Mouse (Mus musculus) neural tube, embryonic 12.5 days (tissue): ENCODE data around the gene Klhl12. TPM values are rescaled to one million over a fixed set of nuclear protein-coding genes. Genes with fewer than 3 reads are reported as not detected.

ENCODE experiments used
- ATAC-seq: fragments of 200-750 bp; cut with Nextera tagmentation; 2 replicates; pipeline ENCODE4 v1.8.0; 2017; ENCODE audit warnings: low read depth, mild to moderate bottlenecking, moderate TSS enrichment, moderate library complexity; ENCODE audit not compliant: low FRiP score
- H3K27ac ChIP-seq: fragments of 300-500 bp; sonication (generic); 2 replicates; pipeline ENCODE4 v1.5.1; 2016
- H3K27me3 ChIP-seq: fragments of 300-500 bp; sonication (generic); replicated peaks from 2 replicates; pipeline ENCODE4 v1.6.1; 2016; ENCODE audit warnings: mild to moderate bottlenecking
- H3K36me3 ChIP-seq: fragments of 300-500 bp; sonication (generic); 2 replicates; pipeline ENCODE4 v1.6.1; 2016; ENCODE audit warnings: mild to moderate bottlenecking
- H3K4me1 ChIP-seq: fragments of 300-500 bp; sonication (generic); 2 replicates; pipeline ENCODE4 v1.6.1; 2016
- H3K4me2 ChIP-seq: fragments of 300-500 bp; sonication (generic); replicated peaks from 2 replicates; pipeline ENCODE4 v1.6.1; 2016; ENCODE audit warnings: mild to moderate bottlenecking
- H3K4me3 ChIP-seq: fragments of 300-500 bp; sonication (generic); 2 replicates; pipeline ENCODE4 v1.5.1; 2016
- H3K9ac ChIP-seq: fragments of 300-500 bp; sonication (generic); 2 replicates; pipeline ENCODE4 v1.6.1; 2016; ENCODE audit warnings: mild to moderate bottlenecking
- H3K9me3 ChIP-seq: fragments of 300-500 bp; sonication (generic); 2 replicates; pipeline ENCODE4 v1.6.1; 2016; ENCODE audit warnings: mild to moderate bottlenecking
- WGBS: fragments of 180-500 bp; shearing (Covaris S2); methylation state at CpG from one replicate; pipeline ENCODE4 v1.1.7; 2016; 5-methylcytosine and 5-hydroxymethylcytosine counted together
- polyA plus RNA-seq: library from polyadenylated mRNA; unstranded; fragments of >200 nt; fragmentation: Nextera tagmentation; extraction: Ambion mirVana; gene quantifications from 2 replicates; pipeline ENCODE4 v1.2.1, GENCODE M21; 2016

Klhl12 gene
- polyA plus RNA-seq, 1 experiment from 2014 or later: 33.2 TPM

DNA sequence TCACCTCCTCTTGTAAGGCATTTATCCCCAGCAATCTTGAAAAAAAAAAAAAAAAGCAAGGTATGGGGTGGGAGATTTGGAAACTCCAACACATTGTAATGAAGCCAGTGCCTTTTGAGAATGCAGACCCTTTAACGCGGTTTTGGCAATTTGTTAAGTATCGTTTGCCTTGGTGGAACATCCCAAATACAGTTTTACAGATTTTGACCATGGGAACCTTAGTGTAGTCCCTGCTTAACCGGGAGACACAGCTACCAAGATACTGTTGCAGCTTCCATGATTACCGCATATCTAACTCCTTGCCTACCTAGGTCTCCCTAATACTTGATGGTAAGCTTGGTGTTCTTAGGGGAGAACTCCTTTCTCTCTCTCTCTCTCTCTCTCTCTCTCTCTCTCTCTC lies 729 bp downstream of the Klhl12 start:
- Histone ChIP-seq H3K4me3 (peak overlapping the region; percentile 71), H3K4me2 (peak overlapping the region; percentile 72), H3K4me1 (peaks cover 6% of the 10 kb centered on the region; the same call in 1 of the 2 replicates), H3K36me3 (peaks cover 23% of the 10 kb centered on the region), H3K9ac (peak overlapping the region; percentile 66), H3K9me3 (no peaks in the 10 kb centered on the region), H3K27ac (no peak overlapping the region), H3K27me3 (no peaks in the 10 kb centered on the region; the same call in 1 of the 2 replicates)
- 25% methylated on average over 5 of the region's 5 CpGs for WGBS
- no peak for ATAC-seq

GRCm38 (mm10) chr1:134458139-134458727 lies 2.9 kb downstream of the Klhl12 start:
- H3K9me3 ChIP-seq: no peaks in the 10 kb centered on the region
- H3K4me1 ChIP-seq: peaks cover 6% of the 10 kb centered on the region; the same call in 1 of the 2 replicates
- H3K4me3 ChIP-seq: no peak overlapping the region
- no peak overlapping the region for H3K4me2 ChIP-seq
- 88% methylated on average over 7 of the region's 7 CpGs for WGBS
- H3K36me3 ChIP-seq: peaks cover 36% of the 10 kb centered on the region
- no peak overlapping the region for H3K27ac ChIP-seq
- no peak for ATAC-seq
- no peaks in the 10 kb centered on the region; the same call in 1 of the 2 replicates for H3K27me3 ChIP-seq
- H3K9ac ChIP-seq: no peak overlapping the region

DNA sequence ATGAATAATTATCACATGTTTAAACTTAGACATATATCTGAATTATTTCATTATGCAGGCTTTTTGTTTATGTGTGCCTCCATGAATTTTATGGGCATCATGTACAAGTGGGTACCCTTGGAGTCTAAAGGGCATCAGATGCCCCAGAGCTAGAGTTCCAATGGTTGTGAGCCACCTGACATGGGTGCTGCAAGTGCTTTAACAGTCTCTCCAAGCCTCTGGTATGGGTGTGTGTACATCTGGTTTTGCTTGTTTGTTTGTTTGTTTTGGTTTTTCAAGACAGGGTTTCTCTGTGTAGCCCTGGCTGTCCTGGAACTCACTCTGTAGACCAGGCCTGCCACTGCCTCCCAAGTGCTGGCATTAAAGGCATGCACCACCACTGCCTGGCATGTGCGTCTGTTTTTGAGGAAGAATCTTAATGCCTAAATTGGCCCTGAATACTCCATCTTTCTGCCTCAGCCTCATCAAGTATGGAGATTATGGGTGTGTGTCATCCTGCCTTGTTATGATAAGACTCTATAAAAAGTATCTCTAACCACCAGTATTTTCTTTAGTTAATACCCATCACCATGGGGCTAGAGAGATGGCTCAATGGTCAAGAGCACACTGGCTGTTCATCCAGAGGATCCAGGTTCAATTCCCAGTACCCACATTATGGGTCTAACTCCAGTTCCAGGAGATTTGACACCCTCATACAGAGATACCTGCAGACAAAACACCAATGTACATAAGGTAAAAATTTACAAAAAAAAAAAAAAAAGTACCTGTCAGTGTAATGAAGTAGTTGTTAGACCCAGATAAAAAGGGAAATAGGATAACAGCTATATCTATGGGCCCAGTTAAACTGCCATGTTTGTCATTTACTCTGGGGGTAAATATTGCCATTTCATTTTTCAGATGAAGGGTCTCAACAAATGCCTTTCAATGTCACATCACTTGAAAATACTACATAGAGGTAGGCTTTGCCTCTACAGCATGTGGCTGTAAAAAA lies 5.3 kb downstream of the Klhl12 start:
- Histone ChIP-seq H3K9me3 (no peaks in the 10 kb centered on the region), H3K27ac (no peak overlapping the region), H3K4me2 (no peak overlapping the region), H3K36me3 (peaks cover 52% of the 10 kb centered on the region), H3K27me3 (no peaks in the 10 kb centered on the region), H3K9ac (no peak overlapping the region), H3K4me1 (peaks cover 6% of the 10 kb centered on the region; the same call in 1 of the 2 replicates), H3K4me3 (no peak overlapping the region)
- WGBS: 93% methylated on average over 1 of the region's 1 CpGs
- ATAC-seq: no peak

- no peaks in the 10 kb centered on the region for H3K9me3 ChIP-seq
- WGBS: 88% methylated on average over 2 of the region's 2 CpGs
- H3K4me1 ChIP-seq: no peaks in the 10 kb centered on the region
- H3K27ac ChIP-seq: no peak overlapping the region
- peaks cover 63% of the 10 kb centered on the region for H3K36me3 ChIP-seq
- H3K27me3 ChIP-seq: no peaks in the 10 kb centered on the region
- no peak overlapping the region for H3K4me2 ChIP-seq
- ATAC-seq: no peak
- no peak overlapping the region for H3K9ac ChIP-seq
- no peak overlapping the region for H3K4me3 ChIP-seq
Measured at GRCm38 (mm10) chr1:134484623-134485022, 29.3 kb downstream of the Klhl12 start.

- WGBS: 88% methylated on average over 6 of the region's 6 CpGs
- no peak overlapping the region for H3K4me2 ChIP-seq
- no peak overlapping the region for H3K27ac ChIP-seq
- no peak overlapping the region for H3K4me3 ChIP-seq
- H3K4me1 ChIP-seq: peaks cover 8% of the 10 kb centered on the region; the same call in 1 of the 2 replicates
- no peak overlapping the region for H3K9ac ChIP-seq
- H3K36me3 ChIP-seq: peaks cover 38% of the 10 kb centered on the region
- no peak for ATAC-seq
- H3K27me3 ChIP-seq: no peaks in the 10 kb centered on the region
- H3K9me3 ChIP-seq: no peaks in the 10 kb centered on the region
Measured at GRCm38 (mm10) chr1:134490903-134491801, 35.8 kb downstream of the Klhl12 start.

DNA sequence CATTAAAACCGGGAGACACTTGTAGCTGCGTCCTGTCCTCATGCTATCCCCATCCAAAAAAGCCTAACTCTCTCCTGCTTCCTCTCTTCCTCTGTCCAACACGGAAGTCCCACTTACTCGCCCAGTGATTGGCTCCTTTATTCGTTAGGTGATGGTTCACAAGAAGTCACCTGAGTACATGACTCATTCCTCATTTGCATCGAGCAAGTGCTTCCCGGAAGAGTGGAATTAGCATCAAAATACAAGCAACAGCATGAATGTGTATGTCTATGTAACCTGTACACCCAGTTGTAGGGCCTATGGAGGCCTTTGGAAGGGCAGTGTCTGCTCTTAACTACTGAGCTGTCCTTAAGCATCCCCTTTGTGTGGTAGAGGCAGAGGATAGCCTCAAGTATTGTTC lies 36.9 kb downstream of the Klhl12 start:
- no peaks in the 10 kb centered on the region for H3K9me3 ChIP-seq
- peaks cover 8% of the 10 kb centered on the region; the same call in 1 of the 2 replicates for H3K4me1 ChIP-seq
- H3K27ac ChIP-seq: no peak overlapping the region
- H3K27me3 ChIP-seq: no peaks in the 10 kb centered on the region
- ATAC-seq: no peak
- no peak overlapping the region for H3K9ac ChIP-seq
- peaks cover 31% of the 10 kb centered on the region for H3K36me3 ChIP-seq
- no peak overlapping the region for H3K4me2 ChIP-seq
- H3K4me3 ChIP-seq: no peak overlapping the region
- 78% methylated on average over 7 of the region's 7 CpGs for WGBS

- no peak overlapping the region for H3K4me3 ChIP-seq
- H3K4me2 ChIP-seq: 0 out of 2 replicates have a peak overlapping the region, but pooled peaks have one; percentile 77
Measured at GRCm38 (mm10) chr1:134493496-134493895, 38.2 kb downstream of the Klhl12 start.

GRCm38 (mm10) chr1:134493956-134494355 lies 38.6 kb downstream of the Klhl12 start:
- H3K27me3 ChIP-seq: no peaks in the 10 kb centered on the region
- H3K4me3 ChIP-seq: peak overlapping the region; percentile 73
- H3K9me3 ChIP-seq: no peaks in the 10 kb centered on the region
- H3K4me2 ChIP-seq: peak overlapping the region; percentile 77
- H3K4me1 ChIP-seq: peaks cover 8% of the 10 kb centered on the region; the same call in 1 of the 2 replicates
- 29% methylated on average over 5 of the region's 5 CpGs for WGBS
- peak; percentile 19 for ATAC-seq
- peak overlapping the region; percentile 51 for H3K9ac ChIP-seq
- H3K36me3 ChIP-seq: peaks cover 20% of the 10 kb centered on the region
- H3K27ac ChIP-seq: no peak overlapping the region

More at GRCm38 (mm10) chr1:134493496-134493895, 38.2 kb downstream of the Klhl12 start:
- H3K27me3 ChIP-seq: no peaks in the 10 kb centered on the region
- peaks cover 21% of the 10 kb centered on the region for H3K36me3 ChIP-seq
- H3K9ac ChIP-seq: no peak overlapping the region
- H3K9me3 ChIP-seq: no peaks in the 10 kb centered on the region
- WGBS: 83% methylated on average over 2 of the region's 2 CpGs
- ATAC-seq: no peak
- no peak overlapping the region for H3K27ac ChIP-seq
- H3K4me1 ChIP-seq: peaks cover 8% of the 10 kb centered on the region; the same call in 1 of the 2 replicates

DNA sequence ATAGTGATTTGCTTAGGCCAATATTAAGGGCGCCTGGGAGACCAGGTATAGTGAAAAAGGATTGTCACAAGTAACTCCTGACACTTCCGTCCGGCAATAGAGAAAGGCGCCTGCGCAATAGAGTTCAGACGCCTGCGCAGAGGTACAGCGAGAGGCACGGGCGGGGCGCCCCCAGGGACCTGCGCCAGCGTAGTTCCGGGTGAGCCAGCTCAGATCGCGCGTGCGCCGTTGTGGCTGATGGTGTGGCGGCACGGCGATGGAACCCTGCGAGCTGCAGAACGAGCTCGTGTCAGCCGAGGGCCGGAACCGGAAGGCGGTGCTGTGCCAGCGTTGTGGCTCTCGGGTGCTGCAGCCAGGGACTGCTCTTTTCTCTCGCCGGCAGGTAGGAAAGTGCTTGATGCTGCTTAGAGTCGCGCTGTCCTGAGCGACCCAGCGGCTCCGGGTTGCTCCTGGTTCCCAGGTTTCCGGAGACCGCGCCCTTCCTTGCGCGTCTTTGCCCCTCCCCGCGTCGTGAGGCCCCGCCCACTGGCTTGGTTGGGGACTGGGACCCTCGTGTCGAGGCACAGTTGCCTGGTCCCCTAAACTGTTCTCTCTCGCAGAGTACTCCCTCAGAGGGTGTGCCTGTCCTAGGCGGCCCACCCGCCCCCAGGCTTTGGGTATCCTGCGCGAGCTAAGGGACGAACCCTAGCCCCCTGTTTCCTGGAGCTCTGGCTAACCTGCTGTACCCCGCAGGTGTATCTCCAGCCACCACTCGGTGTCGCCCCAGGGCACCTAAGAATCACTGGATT lies 39.3 kb downstream of the Klhl12 start, which contains the start of gene Rabif:
TSS of gene Rabif (plus strand) at position 221 of the 788 bp plus-strand sequence.
- WGBS: under 1% methylated on average over 58 of the region's 58 CpGs
- peak within 1 kb of the TSS; percentile 73 for H3K4me3 ChIP-seq

DNA sequence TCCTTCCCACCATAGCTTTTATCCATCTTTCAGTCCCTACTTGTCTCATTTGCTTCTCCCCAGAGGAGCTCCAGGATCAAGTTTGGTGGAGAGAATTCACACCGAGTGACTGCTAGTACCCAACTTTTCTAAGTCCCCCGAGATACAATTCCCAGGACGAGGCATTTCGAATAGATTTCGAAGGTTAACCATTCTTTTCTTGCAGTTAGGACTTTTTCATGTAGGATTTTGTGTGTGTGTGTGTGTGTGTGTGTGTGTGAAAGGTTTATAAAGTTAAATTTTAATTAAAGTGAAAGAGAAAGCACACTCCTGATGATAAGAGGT lies 39.8 kb downstream of the Klhl12 start:
- Histone ChIP-seq H3K27ac (no peak overlapping the region), H3K4me1 (peaks cover 8% of the 10 kb centered on the region; the same call in 1 of the 2 replicates), H3K9ac (peak overlapping the region; percentile 68), H3K36me3 (peaks cover 7% of the 10 kb centered on the region), H3K4me3 (peak overlapping the region; percentile 73), H3K9me3 (no peaks in the 10 kb centered on the region), H3K27me3 (no peaks in the 10 kb centered on the region), H3K4me2 (peak overlapping the region; percentile 77)
- ATAC-seq: no peak
- 23% methylated on average over 5 of the region's 5 CpGs for WGBS

More for the DNA sequence above, 39.3 kb downstream of the Klhl12 start, which contains the start of gene Rabif:
- Histone ChIP-seq H3K9ac (peak within 1 kb of the TSS; percentile 68), H3K27ac (peak within 1 kb of the TSS; percentile 66), H3K4me2 (peak within 1 kb of the TSS; percentile 77), H3K27me3 (no peaks in the 10 kb centered on the region), H3K36me3 (peaks cover 13% of the 10 kb centered on the region), H3K4me1 (peaks cover 8% of the 10 kb centered on the region; the same call in 1 of the 2 replicates), H3K9me3 (no peaks in the 10 kb centered on the region)
- ATAC-seq: peak; percentile 99

- peak overlapping the region; percentile 77 for H3K4me2 ChIP-seq
- WGBS: 89% methylated on average over 10 of the region's 10 CpGs
- no peaks in the 10 kb centered on the region for H3K9me3 ChIP-seq
- H3K4me1 ChIP-seq: peaks cover 8% of the 10 kb centered on the region; the same call in 1 of the 2 replicates
- H3K4me3 ChIP-seq: no peak overlapping the region
- H3K27ac ChIP-seq: no peak overlapping the region
- peaks cover 6% of the 10 kb centered on the region; the same call in 1 of the 2 replicates for H3K36me3 ChIP-seq
- no peaks in the 10 kb centered on the region for H3K27me3 ChIP-seq
- no peak for ATAC-seq
- peak overlapping the region; percentile 68; the same call in 1 of the 2 replicates for H3K9ac ChIP-seq
Measured at GRCm38 (mm10) chr1:134495991-134496390, 40.7 kb downstream of the Klhl12 start.
